Mouse (Mus musculus) left cerebral cortex, adult 8-10 months (tissue): ENCODE data around the gene Rac1. TPM values are rescaled to one million over a fixed set of nuclear protein-coding genes. Genes with fewer than 3 reads are reported as not detected.

Source experiments
- DNase-seq, 2 experiments: peaks; one replicate each; pipeline ENCODE4 v3.0.0; 2022; ENCODE audit warnings: low spot score in 2 of 2
- total RNA-seq, 4 experiments: library from RNA; stranded (reverse); gene quantifications; 2 replicates each; pipeline ENCODE4 v1.2.4; 2022

Gene Rac1
- total RNA-seq, 4 experiments from 2014 or later: 369 to 406 (median 382) TPM

DNA sequence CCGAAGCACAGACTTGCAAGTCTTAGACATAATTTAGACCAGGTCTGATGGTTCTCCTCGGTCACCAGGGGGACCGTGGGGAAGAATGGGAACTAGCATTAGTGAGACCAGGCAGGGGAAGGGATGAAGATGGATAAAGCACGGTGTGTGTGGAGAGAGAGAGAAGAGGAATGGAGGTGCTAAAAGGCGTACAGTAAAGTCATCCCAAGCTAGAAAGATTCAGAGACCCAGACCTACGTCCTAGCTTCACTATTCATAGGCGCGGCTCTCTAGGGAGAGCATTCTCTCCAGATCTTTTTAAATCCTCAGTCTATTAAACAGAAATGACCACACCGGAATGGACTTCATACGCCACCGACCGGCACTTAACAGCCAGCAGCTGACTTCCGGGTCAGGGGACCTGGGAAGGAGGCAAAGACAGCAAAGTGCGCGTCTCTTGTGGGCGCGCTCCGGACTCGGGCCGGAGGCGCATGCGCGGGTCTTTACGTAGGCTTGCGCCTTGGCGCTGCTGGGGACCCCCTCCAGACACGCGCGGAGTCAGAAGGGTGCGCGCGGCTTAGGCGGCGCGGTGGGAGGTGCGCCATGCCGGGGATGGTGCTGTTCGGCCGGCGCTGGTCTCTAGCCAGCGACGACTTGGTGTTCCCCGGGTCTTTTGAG lies 63.6 kb downstream of the Rac1 start, which contains the start of gene Daglb:
Daglb (plus strand) TSS at position 485 of the 657 bp plus-strand sequence.
- DNase-seq: peak; percentile 82 to 88

DNA sequence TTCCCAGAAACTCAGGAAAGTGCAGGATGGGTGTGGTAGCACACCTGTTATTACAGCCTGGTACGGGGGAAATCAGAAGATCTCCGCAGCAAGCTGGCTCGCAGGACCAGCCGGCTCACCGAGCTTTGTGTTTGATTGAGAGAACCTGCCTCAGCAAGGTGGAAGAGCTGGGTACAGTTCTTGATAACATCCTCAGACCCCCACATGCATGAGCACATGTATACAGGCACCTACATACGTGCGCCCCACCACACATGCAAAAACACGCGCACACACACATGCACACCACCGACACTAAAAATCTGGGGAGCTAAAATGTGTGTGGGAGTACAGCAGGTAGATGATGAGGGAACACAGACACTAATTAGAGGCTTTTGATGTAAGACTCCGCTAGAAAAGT lies 64.2 kb downstream of the Rac1 start:
- DNase-seq: no peak

Other genes starting within 250 kb of the Rac1 start
- 1 to 10 TPM; 4.0 to 4.7 (median 4.3) TPM for gene Zfp853, start 234.4 kb downstream of the Rac1 start, total RNA-seq
- 10 to 100 TPM; 21.7 to 24.7 (median 23.3) TPM for gene E130309D02Rik, start 212.7 kb downstream of the Rac1 start, total RNA-seq
- 10 to 100 TPM; 43.1 to 44.4 (median 44.0) TPM for gene Zdhhc4, start 198.8 kb downstream of the Rac1 start, total RNA-seq
- 1 to 10 TPM; 3.1 to 4.6 (median 3.6) TPM for gene Grid2ip, start 170.7 kb downstream of the Rac1 start, total RNA-seq
- 10 to 100 TPM; 32.1 to 39.5 (median 34.3) TPM for gene Kdelr2, start 124.2 kb downstream of the Rac1 start, total RNA-seq
- gene Daglb, start 63.5 kb downstream of the Rac1 start, total RNA-seq: 10 to 100 TPM; 33.6 to 41.6 (median 36.8) TPM
- 10 to 100 TPM; 29.9 to 37.5 (median 32.7) TPM for gene Cyth3, start 94.4 kb upstream of the Rac1 start, total RNA-seq
- gene Usp42, start 204.2 kb upstream of the Rac1 start, total RNA-seq: 10 to 100 TPM; 21.5 to 25.3 (median 23.8) TPM